ENCODE assay signal across 27 mouse cellular contexts in the genomic region with DNA sequence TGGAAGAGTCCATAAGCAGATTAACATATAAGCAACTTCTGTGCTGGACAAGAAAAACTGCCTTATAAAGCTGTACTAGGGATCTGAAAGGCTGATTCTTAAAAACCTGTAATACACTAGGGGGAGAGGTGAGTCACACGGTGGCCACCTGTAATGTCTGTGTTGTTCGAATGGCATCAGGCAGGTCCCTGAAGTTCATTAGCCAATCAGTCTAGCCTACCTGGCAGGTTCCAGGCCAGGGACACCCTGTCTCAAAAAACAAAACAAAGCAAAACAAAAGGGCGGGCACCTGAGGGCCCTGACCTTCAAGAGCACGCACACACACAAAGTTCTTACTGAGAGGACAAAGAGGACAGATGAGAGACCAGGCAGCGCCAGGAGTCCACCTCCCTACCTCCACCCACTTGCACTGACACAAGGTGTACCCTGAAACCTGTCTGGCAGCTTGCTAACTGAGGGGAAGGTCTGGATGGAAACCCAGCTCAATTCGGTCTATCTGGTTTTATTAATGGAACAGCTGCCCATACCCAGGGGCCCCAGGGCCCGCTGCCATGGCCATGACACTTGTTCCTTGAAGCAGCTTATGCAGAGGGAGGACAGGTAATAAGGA. TPM values are rescaled to one million over a fixed set of nuclear protein-coding genes. Genes with fewer than 3 reads are reported as not detected.
DNase-seq lines count a peak whose midpoint lies in the region; ATAC-seq and TF ChIP-seq lines count a peak whose summit lies in the region.
"Had no signal": no experiment of that assay in that cellular context is flagged by ENCODE, and none has a peak within 500 bp of the region (broad histone marks: within the 10 kb centered on the region; RNA-seq: fewer than 3 reads in every experiment).

No protein-coding gene starts in this region.

- no peaks in the 10 kb centered on the region; the same call in 1 of the 2 replicates for H3K36me3 ChIP-seq in kidney, adult 2 months (ENCODE audit: control insufficient read depth, insufficient read depth, low read length)
- H3K36me3 ChIP-seq in kidney, postnatal 0 days (ENCODE audit: insufficient read depth, low read length): no peaks in the 10 kb centered on the region; the same call in 1 of the 2 replicates

- no peak overlapping the region for H3K4me2 ChIP-seq in kidney, postnatal 0 days (ENCODE audit: low read length)
- H3K4me2 ChIP-seq: embryonic facial prominence, embryonic 15.5 days; heart, embryonic 12.5 days; hindbrain, embryonic 13.5 days; limb, embryonic 15.5 days; midbrain, embryonic 13.5 days; neural tube, embryonic 13.5 days had no signal

- peaks cover 2% of the 10 kb centered on the region; the same call in 1 of the 2 replicates for H3K4me1 ChIP-seq in kidney, adult 2 months (ENCODE audit: control insufficient read depth, insufficient read depth, low read length)
- no peaks in the 10 kb centered on the region for H3K4me1 ChIP-seq in kidney, postnatal 0 days (replicated peaks; ENCODE audit: insufficient read depth, low read length)
- H3K4me1 ChIP-seq in lung, adult 2 months (ENCODE audit: control insufficient read depth, insufficient read depth, low read length): peaks cover 7% of the 10 kb centered on the region
- H3K4me1 ChIP-seq: embryonic facial prominence, embryonic 15.5 days; heart, embryonic 12.5 days; hindbrain, embryonic 13.5 days; midbrain, embryonic 13.5 days had no signal

- no peak for TF ChIP-seq POLR2A in kidney, adult 2 months (IDR thresholded peaks at IDR 0.05; ENCODE audit: low read depth, low read length)
- TF ChIP-seq POLR2A in lung, adult 2 months (IDR thresholded peaks at IDR 0.05; ENCODE audit: borderline replicate concordance, extremely low read depth, low read depth, low read length): no peak

- WGBS in kidney, adult 2 months: 70% methylated on average over 7 of the region's 7 CpGs
- 79% methylated on average over 7 of the region's 7 CpGs for WGBS in kidney, postnatal 0 days
- 85% methylated on average over 7 of the region's 7 CpGs for WGBS in lung, adult 2 months

- peak; percentile 55 for DNase-seq in kidney, adult 2 months
- DNase-seq in kidney, postnatal 10 days: no peak
- peak; percentile 38 for DNase-seq in urinary bladder, postnatal 14 days (ENCODE audit: low spot score)
- no peak for DNase-seq in urinary bladder, postnatal 4 days (ENCODE audit: low spot score in 2 of 2)
- DNase-seq in kidney, postnatal 0 days (ENCODE audit: low spot score): no peak
- no peak for DNase-seq in B cell, adult 2 months
- DNase-seq in lung, adult 2 months: no peak
- DNase-seq: adrenal gland, postnatal 36 days; cerebellum, adult 2 months; cerebellum, postnatal 25 days; gastrocnemius, postnatal 14 days; heart, adult 2 months; heart, postnatal 4 days; layer of hippocampus, postnatal 36 days; right cerebral cortex, postnatal 4 days; thymus, postnatal 14 days had no signal

- H3K27ac ChIP-seq in kidney, adult 2 months (ENCODE audit: insufficient read depth, low read depth, low read length): peak overlapping the region; percentile 25; the same call in 1 of the 2 replicates
- H3K27ac ChIP-seq in kidney, postnatal 0 days: peak overlapping the region; percentile 26; the same call in 1 of the 2 replicates
- H3K27ac ChIP-seq: embryonic facial prominence, embryonic 10.5 days; embryonic facial prominence, embryonic 15.5 days; heart, adult 2 months; hindbrain, embryonic 13.5 days; limb, embryonic 10.5 days; limb, embryonic 15.5 days; macrophage; midbrain, embryonic 13.5 days; neural tube, embryonic 13.5 days had no signal

- H3K27me3 ChIP-seq in kidney, adult 2 months (replicated peaks; ENCODE audit: control insufficient read depth, insufficient read depth, low read length): no peaks in the 10 kb centered on the region
- H3K27me3 ChIP-seq in kidney, postnatal 0 days (ENCODE audit: insufficient read depth, low read length): no peaks in the 10 kb centered on the region
- H3K27me3 ChIP-seq: embryonic facial prominence, embryonic 15.5 days; heart, embryonic 12.5 days; hindbrain, embryonic 13.5 days; limb, embryonic 15.5 days; midbrain, embryonic 13.5 days; neural tube, embryonic 13.5 days had no signal

- no peak overlapping the region for H3K4me3 ChIP-seq in kidney, adult 2 months (ENCODE audit: insufficient read depth, low read depth, low read length)
- no peak overlapping the region for H3K4me3 ChIP-seq in kidney, postnatal 0 days (replicated peaks; ENCODE audit: low read depth, low read length)
- no peak overlapping the region for H3K4me3 ChIP-seq in lung, adult 2 months (replicated peaks; ENCODE audit: extremely low read depth, low read depth, low read length)
- H3K4me3 ChIP-seq: embryonic facial prominence, embryonic 10.5 days; embryonic facial prominence, embryonic 15.5 days; heart, adult 2 months; heart, embryonic 12.5 days; hindbrain, embryonic 13.5 days; limb, embryonic 10.5 days; limb, embryonic 15.5 days; midbrain, embryonic 13.5 days; neural tube, embryonic 13.5 days had no signal

- TF ChIP-seq CTCF in kidney, adult 2 months (conservative IDR thresholded peaks at IDR 0.05; ENCODE audit: insufficient read depth, insufficient read length, low read depth, low read length): no peak
- no peak for TF ChIP-seq CTCF in kidney, postnatal 0 days (IDR thresholded peaks at IDR 0.05; ENCODE audit: low read depth)
- TF ChIP-seq CTCF in lung, adult 2 months (IDR thresholded peaks at IDR 0.05; ENCODE audit: insufficient read depth, low read length): no peak

- no peaks in the 10 kb centered on the region for H3K9me3 ChIP-seq in kidney, postnatal 0 days (replicated peaks; ENCODE audit: low read length)
- H3K9me3 ChIP-seq: embryonic facial prominence, embryonic 10.5 days; embryonic facial prominence, embryonic 15.5 days; heart, embryonic 12.5 days; hindbrain, embryonic 13.5 days; limb, embryonic 10.5 days; limb, embryonic 15.5 days; midbrain, embryonic 13.5 days; neural tube, embryonic 13.5 days had no signal

- H3K9ac ChIP-seq in kidney, postnatal 0 days (ENCODE audit: low read depth, low read length): no peak overlapping the region
- H3K9ac ChIP-seq: embryonic facial prominence, embryonic 15.5 days; heart, embryonic 12.5 days; hindbrain, embryonic 13.5 days; limb, embryonic 15.5 days; midbrain, embryonic 13.5 days; neural tube, embryonic 13.5 days had no signal

- ATAC-seq in kidney, postnatal 0 days (replicated peaks; ENCODE audit: low FRiP score, low read depth): peak; percentile 40; the same call in 1 of the 2 replicates
- ATAC-seq: forebrain, embryonic 14.5 days; lung, postnatal 0 days; midbrain, embryonic 13.5 days had no signal

RNA-seq across cellular contexts. Expression of gene Dtnbp1, which starts 11.8 kb away (rescaled TPM):
- 142 and 149 TPM in 2 replicates for polyA plus RNA-seq in kidney, adult 2 months (2012; rRNA removed)
- polyA plus RNA-seq in kidney, postnatal 0 days (2015; fragmentation: Nextera tagmentation; extraction: Ambion mirVana): 91.5 and 93.0 TPM in 2 replicates
- 45.6 and 70.0 TPM in 2 replicates for polyA plus RNA-seq in lung, adult 2 months (2012; rRNA removed)

Comparison
In these comparisons a context has a peak if more than half of its experiments do, and no peak if none do; other contexts are left out.
1. DNase-seq: peak in kidney, adult 2 months (single experiment) and urinary bladder, postnatal 14 days (single experiment); none in kidney, postnatal 10 days (single experiment), urinary bladder, postnatal 4 days (0 of 2), kidney, postnatal 0 days (single experiment), B cell, adult 2 months (0 of 2) and lung, adult 2 months (single experiment).